Mouse (Mus musculus) erythroblast, adult 5-6 weeks (primary cell): ENCODE measurements around the gene 2010111I01Rik. TPM values are rescaled to one million over a fixed set of nuclear protein-coding genes. Genes with fewer than 3 reads are reported as not detected.
"Not testable (repeated sequence)": the region's sequence is repeated elsewhere in the genome, so short reads cannot be mapped to it uniquely, and the experiment has no call there.

Experiments used
- ATAC-seq: replicated peaks from 2 replicates; pipeline ENCODE4 v1.8.0; 2016; ENCODE audit warnings: moderate number of reproducible peaks, mild to moderate bottlenecking, moderate TSS enrichment, inconsistent platforms; ENCODE audit not compliant: poor library complexity, low FRiP score, severe bottlenecking
- total RNA-seq, 2 experiments: library from RNA; stranded (forward) in 1 of 2; stranded (reverse) in 1 of 2; fragments of 150-400 nt in 1 of 2; fragments of 200-764, 138-1000 nt in 1 of 2; gene quantifications; 2 replicates each; pipeline versions ENCODE4 v1.2.3 to v1.2.4; 2015 to 2017; ENCODE audit warnings: low replicate concordance in 2 of 2

2010111I01Rik gene
- total RNA-seq, 2 experiments from 2014 or later: 3.8 to 6.4 TPM

- no peak for ATAC-seq
Measured at GRCm38 (mm10) chr13:63230955-63231701, 266.4 kb downstream of the 2010111I01Rik start.

GRCm38 (mm10) chr13:63231702-63232070 is 267.0 kb downstream of the 2010111I01Rik start:
- ATAC-seq: no peak

- ATAC-seq: no peak
Measured at GRCm38 (mm10) chr13:63232558-63232957, 267.9 kb downstream of the 2010111I01Rik start.

- ATAC-seq: not testable (repeated sequence)
Measured at GRCm38 (mm10) chr13:63234520-63234919, 269.8 kb downstream of the 2010111I01Rik start.

GRCm38 (mm10) chr13:63235551-63235950 is 270.9 kb downstream of the 2010111I01Rik start:
- ATAC-seq: no peak

GRCm38 (mm10) chr13:63236159-63236893 is 271.6 kb downstream of the 2010111I01Rik start:
- ATAC-seq: no peak

- no peak for ATAC-seq
Measured at GRCm38 (mm10) chr13:63238045-63238444, 273.4 kb downstream of the 2010111I01Rik start.

- 0 out of 2 replicates have a peak, but pooled peaks have one; percentile 36 for ATAC-seq
Measured at GRCm38 (mm10) chr13:63239301-63239804, 274.7 kb downstream of the 2010111I01Rik start.

GRCm38 (mm10) chr13:63239877-63240671 is 275.4 kb downstream of the 2010111I01Rik start:
- peak; percentile 72 for ATAC-seq

GRCm38 (mm10) chr13:63240835-63241234 is 276.1 kb downstream of the 2010111I01Rik start:
- peak; percentile 32; the same call in 1 of the 2 replicates for ATAC-seq

GRCm38 (mm10) chr13:63241665-63242064 is 277.0 kb downstream of the 2010111I01Rik start:
- no peak for ATAC-seq

GRCm38 (mm10) chr13:63242401-63243192 is 277.9 kb downstream of the 2010111I01Rik start:
- no peak for ATAC-seq

- no peak for ATAC-seq
Measured at GRCm38 (mm10) chr13:63243586-63243985, 278.9 kb downstream of the 2010111I01Rik start.

GRCm38 (mm10) chr13:63244425-63244824 is 279.7 kb downstream of the 2010111I01Rik start:
- ATAC-seq: no peak

- no peak for ATAC-seq
Measured at GRCm38 (mm10) chr13:63245218-63245617, 280.5 kb downstream of the 2010111I01Rik start.

GRCm38 (mm10) chr13:63245812-63246211 is 281.1 kb downstream of the 2010111I01Rik start:
- ATAC-seq: no peak

- peak; percentile 43; the same call in 1 of the 2 replicates for ATAC-seq
Measured at GRCm38 (mm10) chr13:63246332-63246940, 281.7 kb downstream of the 2010111I01Rik start.

GRCm38 (mm10) chr13:63247041-63247440 is 282.3 kb downstream of the 2010111I01Rik start:
- no peak for ATAC-seq

GRCm38 (mm10) chr13:63247631-63248030 is 282.9 kb downstream of the 2010111I01Rik start:
- ATAC-seq: no peak
